Mouse (Mus musculus): ENCODE measurements around the gene Zfp57. TPM values are rescaled to one million over a fixed set of nuclear protein-coding genes. Genes with fewer than 3 reads are reported as not detected.

The Zfp57 gene
- polyA plus RNA-seq, 1 experiment from 2014 or later, result 43.4 TPM

DNA sequence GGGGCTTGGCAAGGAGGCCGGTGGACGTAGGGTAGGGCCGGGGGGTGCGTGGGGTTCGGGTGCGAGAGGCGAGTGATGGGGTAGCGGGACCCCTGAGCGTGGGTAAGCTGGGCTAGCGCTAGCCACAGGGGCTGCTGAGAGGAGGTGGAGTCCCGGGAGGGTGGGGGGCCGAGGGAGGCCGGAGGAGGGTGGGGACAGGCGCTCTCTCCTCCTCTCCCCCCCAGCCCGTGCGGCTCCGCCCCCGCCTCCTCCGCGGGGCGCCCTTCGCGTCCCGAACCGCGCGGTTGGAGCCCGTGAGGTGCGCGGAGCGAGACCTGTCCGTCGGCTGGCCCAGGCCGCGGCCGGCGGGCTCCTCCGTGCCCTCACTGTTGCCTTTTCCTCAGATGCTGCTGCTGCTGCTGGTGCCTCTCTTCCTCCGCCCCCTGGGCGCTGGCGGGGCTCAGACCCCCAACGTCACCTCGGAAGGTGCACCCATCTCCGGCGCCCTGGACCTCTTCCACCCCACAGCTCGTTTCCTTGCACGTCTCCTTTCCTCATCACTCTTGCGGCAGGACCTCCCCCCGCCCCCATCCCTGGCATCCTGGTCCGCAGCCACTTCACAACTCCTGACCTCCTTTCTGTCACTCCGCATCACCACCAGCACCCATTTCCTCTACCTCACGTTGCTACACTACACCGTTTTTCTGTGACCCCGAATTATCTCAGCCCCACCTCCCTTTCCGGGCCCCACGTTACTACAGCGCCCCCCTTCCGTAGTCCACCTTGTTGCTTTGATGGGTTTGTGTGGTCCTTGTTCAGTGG is 45.5 kb downstream of the Zfp57 start:
- Histone ChIP-seq H3K27me3 (ENCODE audit: control insufficient read depth, insufficient read depth, low read length) (0 out of 2 replicates have a peak, but pooled peaks cover 4% of the 10 kb centered on the region), H3K9me3 (ENCODE audit: control insufficient read depth, low read length) (no peaks in the 10 kb centered on the region), H3K4me2 (ENCODE audit: low read length) (peak overlapping the region; percentile 96), H3K4me1 (ENCODE audit: control insufficient read depth in 2 of 2, insufficient read depth in 2 of 2, low read length in 2 of 2) (peaks cover 18 to 22% of the 10 kb centered on the region in 2 experiments), H3K27ac (replicated peaks in 1 of 2; ENCODE audit: control insufficient read depth in 1 of 2, insufficient read depth in 1 of 2, low read depth in 2 of 2, low read length in 2 of 2) (peak overlapping the region in 1 of 2 experiments; percentile 68; a peak in 2 of 4 replicates), H3K9ac (ENCODE audit: low read length) (peak overlapping the region; percentile 91), H3K36me3 (ENCODE audit: control insufficient read depth, insufficient read depth, low read length) (no peaks in the 10 kb centered on the region), H3K4me3 (ENCODE audit: control insufficient read depth in 1 of 2, insufficient read depth in 1 of 2, low read depth in 1 of 2, low read length in 2 of 2) (peak overlapping the region; percentile 79 to 88)
- under 1% methylated on average over 26 of the region's 58 CpGs for WGBS
- peak; percentile 75 for ATAC-seq (ENCODE audit: insufficient number of reproducible peaks, insufficient read depth, low FRiP score, low read depth)

DNA sequence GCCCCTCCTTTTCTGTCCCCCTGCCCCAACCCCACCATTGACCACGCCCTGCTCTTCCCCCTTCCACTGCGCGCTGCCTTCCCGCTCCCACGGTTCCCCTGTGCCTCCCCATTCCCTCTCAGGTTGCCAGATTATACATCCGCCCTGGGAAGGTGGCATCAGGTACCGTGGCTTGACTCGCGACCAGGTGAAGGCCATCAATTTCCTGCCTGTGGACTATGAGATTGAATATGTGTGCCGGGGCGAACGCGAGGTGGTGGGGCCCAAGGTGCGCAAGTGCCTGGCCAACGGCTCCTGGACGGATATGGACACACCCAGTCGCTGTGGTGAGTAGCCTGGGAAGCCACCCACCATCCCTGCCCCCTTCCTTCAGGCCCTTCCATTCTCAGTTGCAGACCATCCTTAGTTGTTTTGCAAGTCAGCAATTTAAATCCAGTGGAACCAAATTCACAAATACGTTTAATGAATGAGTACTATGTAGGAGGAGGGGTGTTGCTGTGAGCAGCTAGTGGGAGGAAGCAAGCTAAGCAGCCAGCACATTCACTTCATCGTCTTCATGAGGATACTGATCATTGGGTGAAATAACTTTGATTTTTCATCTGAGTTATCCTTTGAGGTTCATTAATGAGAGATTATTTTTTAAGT is 46.5 kb downstream of the Zfp57 start:
- Histone ChIP-seq H3K4me3 (ENCODE audit: control insufficient read depth in 1 of 2, insufficient read depth in 1 of 2, low read depth in 1 of 2, low read length in 2 of 2) (no peak overlapping the region), H3K9ac (ENCODE audit: low read length) (no peak overlapping the region), H3K4me1 (ENCODE audit: control insufficient read depth in 2 of 2, insufficient read depth in 2 of 2, low read length in 2 of 2) (peaks cover 18 to 22% of the 10 kb centered on the region in 2 experiments), H3K4me2 (ENCODE audit: low read length) (peak overlapping the region; percentile 96), H3K27ac (replicated peaks in 1 of 2; ENCODE audit: control insufficient read depth in 1 of 2, insufficient read depth in 1 of 2, low read depth in 2 of 2, low read length in 2 of 2) (no peak overlapping the region), H3K36me3 (ENCODE audit: control insufficient read depth, insufficient read depth, low read length) (no peaks in the 10 kb centered on the region), H3K9me3 (ENCODE audit: control insufficient read depth, low read length) (no peaks in the 10 kb centered on the region), H3K27me3 (ENCODE audit: control insufficient read depth, insufficient read depth, low read length) (0 out of 2 replicates have a peak, but pooled peaks cover 4% of the 10 kb centered on the region)
- WGBS, result 33% methylated on average over 19 of the region's 19 CpGs
- no peak for ATAC-seq (ENCODE audit: insufficient number of reproducible peaks, insufficient read depth, low FRiP score, low read depth)

DNA sequence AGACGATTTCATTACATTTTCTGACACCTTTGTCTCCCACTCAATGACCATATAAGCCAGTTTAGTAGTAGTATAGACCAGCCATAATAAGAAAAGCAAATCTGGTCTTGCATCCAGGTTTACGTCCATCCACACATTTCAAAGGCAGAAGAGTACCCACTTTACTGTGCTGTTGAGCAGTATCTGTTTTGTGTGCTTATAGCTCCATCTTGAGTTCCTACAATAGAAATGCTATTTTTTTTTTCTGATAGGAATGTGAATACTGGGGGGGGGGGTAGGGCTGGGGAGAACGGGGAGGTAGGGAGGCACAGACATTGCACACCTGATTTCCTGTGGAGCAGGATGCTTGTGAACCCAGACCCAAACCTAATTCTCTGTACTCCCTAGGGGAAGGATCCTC is 47.0 kb downstream of the Zfp57 start:
- ATAC-seq (ENCODE audit: insufficient number of reproducible peaks, insufficient read depth, low FRiP score, low read depth), result no peak
- H3K4me1 ChIP-seq (ENCODE audit: control insufficient read depth in 2 of 2, insufficient read depth in 2 of 2, low read length in 2 of 2), result peaks cover 18 to 22% of the 10 kb centered on the region in 2 experiments
- no peaks in the 10 kb centered on the region for H3K9me3 ChIP-seq (ENCODE audit: control insufficient read depth, low read length)
- H3K27me3 ChIP-seq (ENCODE audit: control insufficient read depth, insufficient read depth, low read length), result 0 out of 2 replicates have a peak, but pooled peaks cover 4% of the 10 kb centered on the region
- no peak overlapping the region for H3K27ac ChIP-seq (replicated peaks in 1 of 2; ENCODE audit: control insufficient read depth in 1 of 2, insufficient read depth in 1 of 2, low read depth in 2 of 2, low read length in 2 of 2)
- WGBS, result 36% methylated on average over 3 of the region's 3 CpGs
- no peak overlapping the region for H3K9ac ChIP-seq (ENCODE audit: low read length)
- H3K4me2 ChIP-seq (ENCODE audit: low read length), result no peak overlapping the region
- H3K4me3 ChIP-seq (ENCODE audit: control insufficient read depth in 1 of 2, insufficient read depth in 1 of 2, low read depth in 1 of 2, low read length in 2 of 2), result no peak overlapping the region
- no peaks in the 10 kb centered on the region for H3K36me3 ChIP-seq (ENCODE audit: control insufficient read depth, insufficient read depth, low read length)

- H3K4me2 ChIP-seq (ENCODE audit: low read length), result no peak overlapping the region
- no peaks in the 10 kb centered on the region for H3K36me3 ChIP-seq (ENCODE audit: control insufficient read depth, insufficient read depth, low read length)
- no peak overlapping the region for H3K9ac ChIP-seq (ENCODE audit: low read length)
- peaks cover 18 to 22% of the 10 kb centered on the region in 2 experiments for H3K4me1 ChIP-seq (ENCODE audit: control insufficient read depth in 2 of 2, insufficient read depth in 2 of 2, low read length in 2 of 2)
- H3K27ac ChIP-seq (replicated peaks in 1 of 2; ENCODE audit: control insufficient read depth in 1 of 2, insufficient read depth in 1 of 2, low read depth in 2 of 2, low read length in 2 of 2), result no peak overlapping the region
- no peak overlapping the region for H3K4me3 ChIP-seq (ENCODE audit: control insufficient read depth in 1 of 2, insufficient read depth in 1 of 2, low read depth in 1 of 2, low read length in 2 of 2)
- 0 out of 2 replicates have a peak, but pooled peaks cover 4% of the 10 kb centered on the region for H3K27me3 ChIP-seq (ENCODE audit: control insufficient read depth, insufficient read depth, low read length)
- H3K9me3 ChIP-seq (ENCODE audit: control insufficient read depth, low read length), result no peaks in the 10 kb centered on the region
- WGBS, result 67% methylated on average over 7 of the region's 7 CpGs
- ATAC-seq (ENCODE audit: insufficient number of reproducible peaks, insufficient read depth, low FRiP score, low read depth), result no peak
Measured at GRCm38 (mm10) chr17:37048383-37048782, 47.4 kb downstream of the Zfp57 start.

- Histone ChIP-seq H3K9me3 (ENCODE audit: control insufficient read depth, low read length) (no peaks in the 10 kb centered on the region), H3K9ac (ENCODE audit: low read length) (peak overlapping the region; percentile 76), H3K4me3 (ENCODE audit: control insufficient read depth in 1 of 2, insufficient read depth in 1 of 2, low read depth in 1 of 2, low read length in 2 of 2) (peak overlapping the region; percentile 57), H3K27ac (replicated peaks in 1 of 2; ENCODE audit: control insufficient read depth in 1 of 2, insufficient read depth in 1 of 2, low read depth in 2 of 2, low read length in 2 of 2) (no peak overlapping the region), H3K27me3 (ENCODE audit: control insufficient read depth, insufficient read depth, low read length) (0 out of 2 replicates have a peak, but pooled peaks cover 4% of the 10 kb centered on the region), H3K36me3 (ENCODE audit: control insufficient read depth, insufficient read depth, low read length) (peaks cover 11% of the 10 kb centered on the region), H3K4me2 (ENCODE audit: low read length) (peak overlapping the region; percentile 95), H3K4me1 (ENCODE audit: control insufficient read depth in 2 of 2, insufficient read depth in 2 of 2, low read length in 2 of 2) (peaks cover 18 to 22% of the 10 kb centered on the region in 2 experiments)
- ATAC-seq (ENCODE audit: insufficient number of reproducible peaks, insufficient read depth, low FRiP score, low read depth), result no peak
- WGBS, result 4% methylated on average over 39 of the region's 39 CpGs
Measured at GRCm38 (mm10) chr17:37049570-37050310, 48.8 kb downstream of the Zfp57 start.

- no peaks in the 10 kb centered on the region for H3K9me3 ChIP-seq (ENCODE audit: control insufficient read depth, low read length)
- H3K9ac ChIP-seq (ENCODE audit: low read length), result peak overlapping the region; percentile 76
- H3K27ac ChIP-seq (replicated peaks in 1 of 2; ENCODE audit: control insufficient read depth in 1 of 2, insufficient read depth in 1 of 2, low read depth in 2 of 2, low read length in 2 of 2), result no peak overlapping the region
- peaks cover 17 to 22% of the 10 kb centered on the region in 2 experiments for H3K4me1 ChIP-seq (ENCODE audit: control insufficient read depth in 2 of 2, insufficient read depth in 2 of 2, low read length in 2 of 2)
- H3K4me2 ChIP-seq (ENCODE audit: low read length), result peak overlapping the region; percentile 95
- ATAC-seq (ENCODE audit: insufficient number of reproducible peaks, insufficient read depth, low FRiP score, low read depth), result peak; percentile 6; the same call in 1 of the 2 replicates
- 0 out of 2 replicates have a peak, but pooled peaks cover 4% of the 10 kb centered on the region for H3K27me3 ChIP-seq (ENCODE audit: control insufficient read depth, insufficient read depth, low read length)
- peaks cover 18% of the 10 kb centered on the region for H3K36me3 ChIP-seq (ENCODE audit: control insufficient read depth, insufficient read depth, low read length)
- H3K4me3 ChIP-seq (ENCODE audit: control insufficient read depth in 1 of 2, insufficient read depth in 1 of 2, low read depth in 1 of 2, low read length in 2 of 2), result peak overlapping the region; percentile 57
- WGBS, result under 1% methylated on average over 20 of the region's 22 CpGs
Measured at GRCm38 (mm10) chr17:37050399-37050798, 49.4 kb downstream of the Zfp57 start.

GRCm38 (mm10) chr17:37050876-37051275 is 49.9 kb downstream of the Zfp57 start:
- H3K9me3 ChIP-seq (ENCODE audit: control insufficient read depth, low read length), result no peaks in the 10 kb centered on the region
- H3K4me2 ChIP-seq (ENCODE audit: low read length), result peak overlapping the region; percentile 95
- H3K9ac ChIP-seq (ENCODE audit: low read length), result peak overlapping the region; percentile 76
- peaks cover 23% of the 10 kb centered on the region for H3K36me3 ChIP-seq (ENCODE audit: control insufficient read depth, insufficient read depth, low read length)
- peaks cover 16 to 22% of the 10 kb centered on the region in 2 experiments; a peak in 3 of 4 replicates for H3K4me1 ChIP-seq (ENCODE audit: control insufficient read depth in 2 of 2, insufficient read depth in 2 of 2, low read length in 2 of 2)
- H3K27me3 ChIP-seq (ENCODE audit: control insufficient read depth, insufficient read depth, low read length), result 0 out of 2 replicates have a peak, but pooled peaks cover 4% of the 10 kb centered on the region
- 9% methylated on average over 27 of the region's 27 CpGs for WGBS
- peak overlapping the region; percentile 57 for H3K4me3 ChIP-seq (ENCODE audit: control insufficient read depth in 1 of 2, insufficient read depth in 1 of 2, low read depth in 1 of 2, low read length in 2 of 2)
- no peak for ATAC-seq (ENCODE audit: insufficient number of reproducible peaks, insufficient read depth, low FRiP score, low read depth)
- H3K27ac ChIP-seq (replicated peaks in 1 of 2; ENCODE audit: control insufficient read depth in 1 of 2, insufficient read depth in 1 of 2, low read depth in 2 of 2, low read length in 2 of 2), result no peak overlapping the region
